Mouse (Mus musculus): ENCODE results near the gene Gh.

- no peak for TF ChIP-seq TAL1 (IDR thresholded peaks at IDR 0.05; ENCODE audit: low read length)
- TF ChIP-seq GATA1 (IDR thresholded peaks at IDR 0.05; ENCODE audit: low read length), result no peak
These were observed 49.6 kb upstream of the Gh start for GRCm38 (mm10) chr11:106351253-106351652.
